Mouse (Mus musculus): ENCODE measurements at regions not wholly inside any gene's neighbourhood (a gene's known extent, or its start where the extent isn't known, plus 50 kb on each side); places are given as distances from the start of the nearest gene placed in this dataset.
A peak's percentile ranks its signal among the peaks of the same experiment; 100 is the strongest.
"Not testable (repeated sequence)": the region's sequence is repeated elsewhere in the genome, so short reads cannot be mapped to it uniquely, and the experiment has no call there.

DNA sequence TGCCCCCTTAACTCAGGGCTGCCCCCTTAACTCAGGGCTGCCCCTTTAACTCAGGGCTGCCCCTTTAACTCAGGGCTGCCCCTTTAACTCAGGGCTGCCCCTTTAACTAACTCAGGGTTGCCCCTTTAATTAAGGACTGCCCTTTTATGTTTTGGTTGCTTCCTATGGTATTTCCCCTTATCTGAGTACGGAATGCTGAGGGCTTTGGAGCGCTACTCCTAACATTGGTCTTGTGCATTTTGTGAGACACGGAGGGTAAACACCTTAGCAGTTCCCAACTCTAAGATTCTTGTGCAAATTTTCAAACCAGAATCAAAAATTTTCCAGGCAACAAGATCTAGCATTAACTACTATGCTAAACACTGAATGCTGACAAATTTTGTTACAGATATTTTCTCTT, 152.7 kb upstream of the Ddhd1 start:
- H3K9ac ChIP-seq (replicated peaks; ENCODE audit: low read depth, low read length), result no peak overlapping the region
- no peaks in the 10 kb centered on the region for H3K27me3 ChIP-seq (ENCODE audit: control insufficient read depth, insufficient read depth, low read length)
- H3K4me2 ChIP-seq (replicated peaks; ENCODE audit: low read depth, low read length), result no peak overlapping the region
- no peak overlapping the region for H3K4me3 ChIP-seq (ENCODE audit: low read depth, low read length)
- no peaks in the 10 kb centered on the region for H3K36me3 ChIP-seq (ENCODE audit: control insufficient read depth, insufficient read depth, low read length)
- H3K27ac ChIP-seq (ENCODE audit: low read length), result no peak overlapping the region
- no peaks in the 10 kb centered on the region for H3K9me3 ChIP-seq (ENCODE audit: control insufficient read depth, low read depth, low read length)
- no peaks in the 10 kb centered on the region for H3K4me1 ChIP-seq (ENCODE audit: control insufficient read depth, insufficient read depth, low read length)
- WGBS, result 50% methylated on average over 3 of the region's 3 CpGs
- no peak for ATAC-seq (ENCODE audit: insufficient number of reproducible peaks, insufficient read depth, low FRiP score, low read depth)

GRCm38 (mm10) chr14:45815598-45815997, 157.7 kb upstream of the Ddhd1 start:
- ATAC-seq (ENCODE audit: insufficient number of reproducible peaks, insufficient read depth, low FRiP score, low read depth), result no peak
- 88% methylated on average over 2 of the region's 2 CpGs for WGBS
- no peaks in the 10 kb centered on the region for H3K4me1 ChIP-seq (ENCODE audit: control insufficient read depth, insufficient read depth, low read length)
- H3K4me2 ChIP-seq (replicated peaks; ENCODE audit: low read depth, low read length), result no peak overlapping the region
- H3K9ac ChIP-seq (replicated peaks; ENCODE audit: low read depth, low read length), result no peak overlapping the region
- no peak overlapping the region for H3K4me3 ChIP-seq (ENCODE audit: low read depth, low read length)
- no peaks in the 10 kb centered on the region for H3K27me3 ChIP-seq (ENCODE audit: control insufficient read depth, insufficient read depth, low read length)
- H3K36me3 ChIP-seq (ENCODE audit: control insufficient read depth, insufficient read depth, low read length), result no peaks in the 10 kb centered on the region
- H3K27ac ChIP-seq (ENCODE audit: low read length), result no peak overlapping the region
- H3K9me3 ChIP-seq (ENCODE audit: control insufficient read depth, low read depth, low read length), result no peaks in the 10 kb centered on the region

- H3K36me3 ChIP-seq (ENCODE audit: control insufficient read depth, insufficient read depth, low read length); H3K27me3 ChIP-seq (ENCODE audit: control insufficient read depth, insufficient read depth, low read length); H3K9me3 ChIP-seq (ENCODE audit: control insufficient read depth, low read depth, low read length); H3K4me3 ChIP-seq (ENCODE audit: low read depth, low read length); H3K27ac ChIP-seq (ENCODE audit: low read length); ATAC-seq (ENCODE audit: insufficient number of reproducible peaks, insufficient read depth, low FRiP score, low read depth); H3K4me1 ChIP-seq (ENCODE audit: control insufficient read depth, insufficient read depth, low read length); H3K4me2 ChIP-seq (replicated peaks; ENCODE audit: low read depth, low read length); H3K9ac ChIP-seq (replicated peaks; ENCODE audit: low read depth, low read length): not testable (repeated sequence)
- 89% methylated on average over 17 of the region's 17 CpGs for WGBS
These were observed 158.7 kb upstream of the Ddhd1 start for GRCm38 (mm10) chr14:45816611-45817010.

GRCm38 (mm10) chr14:45817756-45818155, 159.8 kb upstream of the Ddhd1 start:
- Histone ChIP-seq H3K4me2 (replicated peaks; ENCODE audit: low read depth, low read length) (no peak overlapping the region), H3K27me3 (ENCODE audit: control insufficient read depth, insufficient read depth, low read length) (no peaks in the 10 kb centered on the region), H3K4me3 (ENCODE audit: low read depth, low read length) (no peak overlapping the region), H3K9ac (replicated peaks; ENCODE audit: low read depth, low read length) (no peak overlapping the region), H3K27ac (ENCODE audit: low read length) (no peak overlapping the region), H3K36me3 (ENCODE audit: control insufficient read depth, insufficient read depth, low read length) (no peaks in the 10 kb centered on the region), H3K4me1 (ENCODE audit: control insufficient read depth, insufficient read depth, low read length) (no peaks in the 10 kb centered on the region), H3K9me3 (ENCODE audit: control insufficient read depth, low read depth, low read length) (no peaks in the 10 kb centered on the region)
- WGBS, result 83% methylated on average over 3 of the region's 3 CpGs
- ATAC-seq (ENCODE audit: insufficient number of reproducible peaks, insufficient read depth, low FRiP score, low read depth), result no peak

DNA sequence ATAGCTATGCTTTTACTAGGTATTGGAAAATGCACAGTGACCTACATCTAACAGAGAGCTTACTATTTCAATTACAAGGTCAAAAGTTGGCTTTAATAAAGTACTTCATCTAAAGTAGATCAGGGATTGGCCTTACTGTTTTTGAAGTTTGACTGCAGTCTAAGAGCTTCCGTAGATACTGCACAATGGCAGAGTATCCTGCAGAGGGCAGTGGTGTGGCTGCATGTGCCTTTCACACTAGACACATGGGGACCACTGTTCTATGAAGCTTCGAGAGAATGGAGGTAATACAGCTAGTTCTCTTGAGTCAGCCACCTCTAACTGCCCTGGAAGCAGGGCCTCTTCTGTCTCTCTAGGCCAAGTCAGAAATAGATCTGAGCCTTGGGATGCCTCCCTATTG, 166.7 kb upstream of the Ddhd1 start:
- ATAC-seq (ENCODE audit: insufficient number of reproducible peaks, insufficient read depth, low FRiP score, low read depth), result no peak
- 76% methylated on average over 2 of the region's 2 CpGs for WGBS
- H3K4me2 ChIP-seq (replicated peaks; ENCODE audit: low read depth, low read length), result no peak overlapping the region
- no peaks in the 10 kb centered on the region for H3K36me3 ChIP-seq (ENCODE audit: control insufficient read depth, insufficient read depth, low read length)
- H3K9ac ChIP-seq (replicated peaks; ENCODE audit: low read depth, low read length), result no peak overlapping the region
- H3K27me3 ChIP-seq (ENCODE audit: control insufficient read depth, insufficient read depth, low read length), result no peaks in the 10 kb centered on the region
- no peak overlapping the region for H3K27ac ChIP-seq (ENCODE audit: low read length)
- no peaks in the 10 kb centered on the region for H3K9me3 ChIP-seq (ENCODE audit: control insufficient read depth, low read depth, low read length)
- H3K4me3 ChIP-seq (ENCODE audit: low read depth, low read length), result no peak overlapping the region
- no peaks in the 10 kb centered on the region for H3K4me1 ChIP-seq (ENCODE audit: control insufficient read depth, insufficient read depth, low read length)

DNA sequence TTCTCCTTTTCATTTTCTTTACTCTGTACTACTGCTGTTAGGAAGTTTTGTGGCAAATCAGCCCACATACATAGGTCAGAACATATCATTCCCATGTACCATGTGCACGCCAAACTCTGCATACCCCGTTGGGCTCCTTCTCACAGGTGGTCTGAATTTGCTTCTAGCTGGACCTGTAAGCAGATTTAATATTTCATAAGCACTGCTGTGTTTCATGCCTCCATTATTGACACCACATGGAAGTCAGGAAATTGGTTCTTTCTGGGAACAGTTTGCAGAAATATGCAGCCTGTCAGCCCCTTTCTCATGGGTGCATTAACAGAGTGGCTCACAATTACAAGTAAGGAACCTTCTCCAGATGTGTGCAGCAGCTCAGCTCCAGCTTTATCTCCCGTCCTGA, 168.1 kb upstream of the Ddhd1 start:
- no peak for ATAC-seq (ENCODE audit: insufficient number of reproducible peaks, insufficient read depth, low FRiP score, low read depth)
- H3K4me1 ChIP-seq (ENCODE audit: control insufficient read depth, insufficient read depth, low read length), result no peaks in the 10 kb centered on the region
- H3K4me2 ChIP-seq (replicated peaks; ENCODE audit: low read depth, low read length), result no peak overlapping the region
- H3K27ac ChIP-seq (ENCODE audit: low read length), result 0 out of 2 replicates have a peak overlapping the region, but pooled peaks have one; percentile 13
- H3K4me3 ChIP-seq (ENCODE audit: low read depth, low read length), result no peak overlapping the region
- no peaks in the 10 kb centered on the region for H3K9me3 ChIP-seq (ENCODE audit: control insufficient read depth, low read depth, low read length)
- no peaks in the 10 kb centered on the region for H3K36me3 ChIP-seq (ENCODE audit: control insufficient read depth, insufficient read depth, low read length)
- no peak overlapping the region for H3K9ac ChIP-seq (replicated peaks; ENCODE audit: low read depth, low read length)
- WGBS, result 65% methylated on average over 3 of the region's 3 CpGs
- no peaks in the 10 kb centered on the region for H3K27me3 ChIP-seq (ENCODE audit: control insufficient read depth, insufficient read depth, low read length)

DNA sequence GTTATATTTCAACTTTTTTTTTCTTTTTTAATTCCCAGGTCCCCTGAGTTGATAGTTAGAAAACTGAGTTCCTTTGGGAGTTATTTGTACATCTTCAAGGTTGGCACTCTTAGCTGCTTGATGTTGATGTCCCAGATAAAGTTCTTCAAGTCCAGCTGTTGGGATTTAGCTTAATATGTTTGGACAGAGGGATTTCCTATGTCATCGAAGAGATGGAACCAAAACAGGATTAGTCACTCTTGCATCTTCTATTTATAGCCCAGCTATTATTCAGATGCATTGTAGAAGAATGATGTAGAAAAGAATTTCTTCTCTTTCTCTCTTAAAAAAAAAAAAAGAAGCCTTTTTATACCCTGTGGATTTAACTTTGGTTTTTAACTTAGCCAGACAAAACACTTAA, 169.2 kb upstream of the Ddhd1 start:
- Histone ChIP-seq H3K27me3 (ENCODE audit: control insufficient read depth, insufficient read depth, low read length) (no peaks in the 10 kb centered on the region), H3K4me3 (ENCODE audit: low read depth, low read length) (no peak overlapping the region), H3K9ac (replicated peaks; ENCODE audit: low read depth, low read length) (no peak overlapping the region), H3K27ac (ENCODE audit: low read length) (no peak overlapping the region), H3K4me2 (replicated peaks; ENCODE audit: low read depth, low read length) (no peak overlapping the region), H3K9me3 (ENCODE audit: control insufficient read depth, low read depth, low read length) (no peaks in the 10 kb centered on the region), H3K36me3 (ENCODE audit: control insufficient read depth, insufficient read depth, low read length) (no peaks in the 10 kb centered on the region), H3K4me1 (ENCODE audit: control insufficient read depth, insufficient read depth, low read length) (no peaks in the 10 kb centered on the region)
- ATAC-seq (ENCODE audit: insufficient number of reproducible peaks, insufficient read depth, low FRiP score, low read depth), result no peak
- WGBS, result 42% methylated on average over 1 of the region's 1 CpGs

DNA sequence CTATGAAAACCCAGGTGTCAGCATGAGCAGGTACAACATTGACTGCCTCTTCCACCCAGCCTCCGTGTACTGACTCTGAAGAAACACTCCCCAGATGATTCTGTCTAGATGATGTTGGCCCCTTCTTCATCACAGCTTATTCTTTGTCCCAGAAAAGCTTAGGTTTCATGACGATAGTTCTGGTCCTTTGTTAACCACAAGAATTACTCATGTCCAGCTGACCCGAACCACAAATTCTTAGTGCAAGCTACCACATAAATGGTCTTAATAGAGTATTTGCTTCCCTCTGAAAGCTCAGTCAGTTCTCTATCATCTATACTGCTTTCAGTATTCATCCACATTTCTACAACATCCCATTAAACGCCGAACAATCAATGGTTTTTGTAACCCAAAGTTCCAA, 172.5 kb upstream of the Ddhd1 start:
- H3K27me3 ChIP-seq (ENCODE audit: control insufficient read depth, insufficient read depth, low read length), result no peaks in the 10 kb centered on the region
- no peak for ATAC-seq (ENCODE audit: insufficient number of reproducible peaks, insufficient read depth, low FRiP score, low read depth)
- no peaks in the 10 kb centered on the region for H3K4me1 ChIP-seq (ENCODE audit: control insufficient read depth, insufficient read depth, low read length)
- WGBS, result 89% methylated on average over 5 of the region's 5 CpGs
- no peaks in the 10 kb centered on the region for H3K9me3 ChIP-seq (ENCODE audit: control insufficient read depth, low read depth, low read length)
- H3K27ac ChIP-seq (ENCODE audit: low read length), result no peak overlapping the region
- no peak overlapping the region for H3K4me3 ChIP-seq (ENCODE audit: low read depth, low read length)
- no peaks in the 10 kb centered on the region for H3K36me3 ChIP-seq (ENCODE audit: control insufficient read depth, insufficient read depth, low read length)
- H3K4me2 ChIP-seq (replicated peaks; ENCODE audit: low read depth, low read length), result no peak overlapping the region
- H3K9ac ChIP-seq (replicated peaks; ENCODE audit: low read depth, low read length), result no peak overlapping the region

- Histone ChIP-seq H3K4me1 (ENCODE audit: control insufficient read depth, insufficient read depth, low read length) (no peaks in the 10 kb centered on the region), H3K4me3 (ENCODE audit: low read depth, low read length) (no peak overlapping the region), H3K36me3 (ENCODE audit: control insufficient read depth, insufficient read depth, low read length) (no peaks in the 10 kb centered on the region), H3K27ac (ENCODE audit: low read length) (no peak overlapping the region), H3K27me3 (ENCODE audit: control insufficient read depth, insufficient read depth, low read length) (no peaks in the 10 kb centered on the region), H3K9ac (replicated peaks; ENCODE audit: low read depth, low read length) (no peak overlapping the region), H3K9me3 (ENCODE audit: control insufficient read depth, low read depth, low read length) (no peaks in the 10 kb centered on the region), H3K4me2 (replicated peaks; ENCODE audit: low read depth, low read length) (no peak overlapping the region)
- ATAC-seq (ENCODE audit: insufficient number of reproducible peaks, insufficient read depth, low FRiP score, low read depth), result no peak
- 83% methylated on average over 11 of the region's 11 CpGs for WGBS
These were observed 179.1 kb upstream of the Ddhd1 start for GRCm38 (mm10) chr14:45837039-45837438.

All from stomach, embryonic 14.5 days (tissue).